Mouse (Mus musculus) kidney, postnatal 36 days (tissue): ENCODE measurements around the gene Shld1.
A peak's percentile ranks its signal among the peaks of the same experiment; 100 is the strongest.

ENCODE experiments used
- DNase-seq, 2 experiments: peaks; one replicate each; pipeline ENCODE4 v3.0.0; 2021 to 2022; ENCODE audit warnings: mixed read lengths in 2 of 2

The Shld1 gene

GRCm38 (mm10) chr2:132686756-132687737, at the start of gene Shld1:
Gene Shld1 (plus strand): TSS chr2:132686931.
- peak; percentile 94 to 96 for DNase-seq

- DNase-seq = no peak
Observed at GRCm38 (mm10) chr2:132638306-132638705, 48.4 kb upstream of the Shld1 start.

GRCm38 (mm10) chr2:132639337-132639736, 47.4 kb upstream of the Shld1 start:
- peak in 1 of 2 experiments; percentile 14 for DNase-seq

- no peak for DNase-seq
Observed at GRCm38 (mm10) chr2:132641196-132641595, 45.5 kb upstream of the Shld1 start.

GRCm38 (mm10) chr2:132643161-132643560, 43.6 kb upstream of the Shld1 start:
- no peak for DNase-seq

GRCm38 (mm10) chr2:132646856-132647745, 39.6 kb upstream of the Shld1 start:
- peak; percentile 9 for DNase-seq

- DNase-seq = no peak
Observed at GRCm38 (mm10) chr2:132649352-132649870, 37.3 kb upstream of the Shld1 start.

- DNase-seq = peak; percentile 19 to 28
Observed at GRCm38 (mm10) chr2:132650546-132650945, 36.2 kb upstream of the Shld1 start.

GRCm38 (mm10) chr2:132652476-132652875, 34.3 kb upstream of the Shld1 start:
- peak; percentile 41 to 54 for DNase-seq

- DNase-seq = no peak
Observed at GRCm38 (mm10) chr2:132654834-132655495, 31.8 kb upstream of the Shld1 start.

- DNase-seq = no peak
Observed at GRCm38 (mm10) chr2:132657186-132657585, 29.5 kb upstream of the Shld1 start.

GRCm38 (mm10) chr2:132658412-132659120, 28.2 kb upstream of the Shld1 start:
- DNase-seq = no peak

- DNase-seq = no peak
Observed at GRCm38 (mm10) chr2:132669091-132669490, 17.6 kb upstream of the Shld1 start.

GRCm38 (mm10) chr2:132670290-132670689, 16.4 kb upstream of the Shld1 start:
- no peak for DNase-seq

GRCm38 (mm10) chr2:132672121-132672520, 14.6 kb upstream of the Shld1 start:
- DNase-seq = no peak

- no peak for DNase-seq
Observed at GRCm38 (mm10) chr2:132676111-132676510, 10.6 kb upstream of the Shld1 start.

- DNase-seq = no peak
Observed at GRCm38 (mm10) chr2:132685001-132685400, 1.7 kb upstream of the Shld1 start.

GRCm38 (mm10) chr2:132688611-132689021, 1.9 kb downstream of the Shld1 start:
- no peak for DNase-seq

- DNase-seq = no peak
Observed at GRCm38 (mm10) chr2:132689188-132689568, 2.4 kb downstream of the Shld1 start.

- peak; percentile 53 to 55 for DNase-seq
Observed at GRCm38 (mm10) chr2:132689569-132690231, 3.0 kb downstream of the Shld1 start.

- no peak for DNase-seq
Observed at GRCm38 (mm10) chr2:132691731-132692130, 5.0 kb downstream of the Shld1 start.
